Mouse (Mus musculus): Measurements from ENCODE around the gene Sash1. TPM values are rescaled to one million over a fixed set of nuclear protein-coding genes. Genes with fewer than 3 reads are reported as not detected.
A peak's percentile ranks its signal among the peaks of the same experiment; 100 is the strongest.
"Not testable (repeated sequence)": the region's sequence is repeated elsewhere in the genome, so short reads cannot be mapped to it uniquely, and the experiment has no call there.

Gene Sash1
- polyA plus RNA-seq, 1 experiment from 2014 or later: 4.5 TPM

GRCm38 (mm10) chr10:8729387-8730337 is 156.2 kb downstream of the Sash1 start:
- WGBS: 91% methylated on average over 34 of the region's 34 CpGs
- ATAC-seq (ENCODE audit: insufficient read depth, low FRiP score, low TSS enrichment): no peak

GRCm38 (mm10) chr10:8719345-8719744 is 166.5 kb downstream of the Sash1 start:
- ATAC-seq (ENCODE audit: insufficient read depth, low FRiP score, low TSS enrichment): no peak
- H3K27ac ChIP-seq (ENCODE audit: low read depth, low read length): no peak overlapping the region
- no peaks in the 10 kb centered on the region for H3K27me3 ChIP-seq (ENCODE audit: control insufficient read depth, insufficient read depth, low read length)
- WGBS: 61% methylated on average over 13 of the region's 13 CpGs
- H3K9me3 ChIP-seq (ENCODE audit: control insufficient read depth, low read length): no peaks in the 10 kb centered on the region
- H3K4me3 ChIP-seq (ENCODE audit: low read depth, low read length): no peak overlapping the region
- no peak overlapping the region for H3K4me2 ChIP-seq (ENCODE audit: low read depth)
- no peak overlapping the region for H3K9ac ChIP-seq (ENCODE audit: low read length)
- DNase-seq (ENCODE audit: low spot score): no peak
- no peaks in the 10 kb centered on the region for H3K4me1 ChIP-seq (ENCODE audit: control insufficient read depth, insufficient read depth, low read length)
- H3K36me3 ChIP-seq (ENCODE audit: control insufficient read depth, insufficient read depth, low read length): no peaks in the 10 kb centered on the region

More at GRCm38 (mm10) chr10:8729387-8730337, 156.2 kb downstream of the Sash1 start:
- DNase-seq (ENCODE audit: low spot score): no peak
- H3K27ac ChIP-seq (ENCODE audit: low read depth, low read length): no peak overlapping the region
- H3K4me3 ChIP-seq (ENCODE audit: low read depth, low read length): no peak overlapping the region
- no peaks in the 10 kb centered on the region for H3K9me3 ChIP-seq (ENCODE audit: control insufficient read depth, low read length)
- H3K9ac ChIP-seq (ENCODE audit: low read length): no peak overlapping the region
- H3K36me3 ChIP-seq (ENCODE audit: control insufficient read depth, insufficient read depth, low read length): peaks cover 17% of the 10 kb centered on the region
- no peak overlapping the region for H3K4me2 ChIP-seq (ENCODE audit: low read depth)
- no peaks in the 10 kb centered on the region for H3K27me3 ChIP-seq (ENCODE audit: control insufficient read depth, insufficient read depth, low read length)
- H3K4me1 ChIP-seq (ENCODE audit: control insufficient read depth, insufficient read depth, low read length): no peaks in the 10 kb centered on the region

- H3K4me2 ChIP-seq (ENCODE audit: low read depth): no peak overlapping the region
- no peak overlapping the region for H3K9ac ChIP-seq (ENCODE audit: low read length)
- H3K9me3 ChIP-seq (ENCODE audit: control insufficient read depth, low read length): no peaks in the 10 kb centered on the region
- no peaks in the 10 kb centered on the region for H3K36me3 ChIP-seq (ENCODE audit: control insufficient read depth, insufficient read depth, low read length)
- H3K4me1 ChIP-seq (ENCODE audit: control insufficient read depth, insufficient read depth, low read length): no peaks in the 10 kb centered on the region
- ATAC-seq (ENCODE audit: insufficient read depth, low FRiP score, low TSS enrichment) (no peak), DNase-seq (ENCODE audit: low spot score) (no peak)
- H3K4me3 ChIP-seq (ENCODE audit: low read depth, low read length): no peak overlapping the region
- WGBS: 87% methylated on average over 7 of the region's 7 CpGs
- H3K27me3 ChIP-seq (ENCODE audit: control insufficient read depth, insufficient read depth, low read length): no peaks in the 10 kb centered on the region
- H3K27ac ChIP-seq (ENCODE audit: low read depth, low read length): no peak overlapping the region
Observed at GRCm38 (mm10) chr10:8718831-8719230, 167.0 kb downstream of the Sash1 start.

GRCm38 (mm10) chr10:8717171-8717570 is 168.7 kb downstream of the Sash1 start:
- Histone ChIP-seq H3K4me1 (ENCODE audit: control insufficient read depth, insufficient read depth, low read length) (no peaks in the 10 kb centered on the region), H3K27me3 (ENCODE audit: control insufficient read depth, insufficient read depth, low read length) (no peaks in the 10 kb centered on the region), H3K36me3 (ENCODE audit: control insufficient read depth, insufficient read depth, low read length) (no peaks in the 10 kb centered on the region), H3K4me2 (ENCODE audit: low read depth) (no peak overlapping the region), H3K27ac (ENCODE audit: low read depth, low read length) (no peak overlapping the region), H3K4me3 (ENCODE audit: low read depth, low read length) (no peak overlapping the region), H3K9ac (ENCODE audit: low read length) (no peak overlapping the region), H3K9me3 (ENCODE audit: control insufficient read depth, low read length) (no peaks in the 10 kb centered on the region)
- ATAC-seq (ENCODE audit: insufficient read depth, low FRiP score, low TSS enrichment) (no peak), DNase-seq (ENCODE audit: low spot score) (no peak)
- WGBS: 85% methylated on average over 5 of the region's 5 CpGs

- WGBS: 18% methylated on average over 12 of the region's 12 CpGs
- H3K27ac ChIP-seq (ENCODE audit: low read depth, low read length): no peak overlapping the region
- no peaks in the 10 kb centered on the region for H3K9me3 ChIP-seq (ENCODE audit: control insufficient read depth, low read length)
- no peak overlapping the region for H3K4me2 ChIP-seq (ENCODE audit: low read depth)
- H3K4me3 ChIP-seq (ENCODE audit: low read depth, low read length): no peak overlapping the region
- no peaks in the 10 kb centered on the region for H3K27me3 ChIP-seq (ENCODE audit: control insufficient read depth, insufficient read depth, low read length)
- H3K4me1 ChIP-seq (ENCODE audit: control insufficient read depth, insufficient read depth, low read length): no peaks in the 10 kb centered on the region
- 0 out of 2 replicates have a peak, but pooled peaks have one; percentile 50 for ATAC-seq (ENCODE audit: insufficient read depth, low FRiP score, low TSS enrichment)
- no peak overlapping the region for H3K9ac ChIP-seq (ENCODE audit: low read length)
- H3K36me3 ChIP-seq (ENCODE audit: control insufficient read depth, insufficient read depth, low read length): no peaks in the 10 kb centered on the region
- DNase-seq (ENCODE audit: low spot score): peak; percentile 78
Observed at GRCm38 (mm10) chr10:8715679-8716284, 170.1 kb downstream of the Sash1 start.

- not testable (repeated sequence) for H3K4me1 ChIP-seq (ENCODE audit: control insufficient read depth, insufficient read depth, low read length); H3K4me3 ChIP-seq (ENCODE audit: low read depth, low read length); H3K27ac ChIP-seq (ENCODE audit: low read depth, low read length); H3K27me3 ChIP-seq (ENCODE audit: control insufficient read depth, insufficient read depth, low read length); H3K36me3 ChIP-seq (ENCODE audit: control insufficient read depth, insufficient read depth, low read length); H3K9me3 ChIP-seq (ENCODE audit: control insufficient read depth, low read length); DNase-seq (ENCODE audit: low spot score); ATAC-seq (ENCODE audit: insufficient read depth, low FRiP score, low TSS enrichment); H3K4me2 ChIP-seq (ENCODE audit: low read depth); H3K9ac ChIP-seq (ENCODE audit: low read length)
- 91% methylated on average over 1 of the region's 1 CpGs for WGBS
Observed at GRCm38 (mm10) chr10:8696636-8697035, 189.2 kb downstream of the Sash1 start.

- Histone ChIP-seq H3K4me1 (ENCODE audit: control insufficient read depth, insufficient read depth, low read length) (no peaks in the 10 kb centered on the region), H3K36me3 (ENCODE audit: control insufficient read depth, insufficient read depth, low read length) (no peaks in the 10 kb centered on the region), H3K9me3 (ENCODE audit: control insufficient read depth, low read length) (no peaks in the 10 kb centered on the region), H3K4me2 (ENCODE audit: low read depth) (no peak overlapping the region), H3K27me3 (ENCODE audit: control insufficient read depth, insufficient read depth, low read length) (no peaks in the 10 kb centered on the region), H3K4me3 (ENCODE audit: low read depth, low read length) (no peak overlapping the region), H3K27ac (ENCODE audit: low read depth, low read length) (no peak overlapping the region), H3K9ac (ENCODE audit: low read length) (no peak overlapping the region)
- no peak for DNase-seq (ENCODE audit: low spot score)
- ATAC-seq (ENCODE audit: insufficient read depth, low FRiP score, low TSS enrichment): no peak
- WGBS: 90% methylated on average over 7 of the region's 7 CpGs
Observed at GRCm38 (mm10) chr10:8693996-8694500, 191.8 kb downstream of the Sash1 start.

GRCm38 (mm10) chr10:8693561-8693960 is 192.3 kb downstream of the Sash1 start:
- DNase-seq (ENCODE audit: low spot score): no peak
- H3K27ac ChIP-seq (ENCODE audit: low read depth, low read length): no peak overlapping the region
- no peak overlapping the region for H3K9ac ChIP-seq (ENCODE audit: low read length)
- no peak overlapping the region for H3K4me3 ChIP-seq (ENCODE audit: low read depth, low read length)
- no peaks in the 10 kb centered on the region for H3K9me3 ChIP-seq (ENCODE audit: control insufficient read depth, low read length)
- no peak for ATAC-seq (ENCODE audit: insufficient read depth, low FRiP score, low TSS enrichment)
- 88% methylated on average over 4 of the region's 4 CpGs for whole genome bisulfite sequencing
- no peaks in the 10 kb centered on the region for H3K4me1 ChIP-seq (ENCODE audit: control insufficient read depth, insufficient read depth, low read length)
- no peak overlapping the region for H3K4me2 ChIP-seq (ENCODE audit: low read depth)
- H3K36me3 ChIP-seq (ENCODE audit: control insufficient read depth, insufficient read depth, low read length): no peaks in the 10 kb centered on the region
- no peaks in the 10 kb centered on the region for H3K27me3 ChIP-seq (ENCODE audit: control insufficient read depth, insufficient read depth, low read length)
